Mouse (Mus musculus) midbrain, embryonic 15.5 days (tissue): ENCODE measurements around the gene Plcb1. TPM values are rescaled to one million over a fixed set of nuclear protein-coding genes. Genes with fewer than 3 reads are reported as not detected.

Source experiments
- ATAC-seq: fragments of 200-750 bp; cut with Nextera tagmentation; replicated peaks from 2 replicates; pipeline ENCODE4 v1.8.0; 2017; ENCODE audit warnings: moderate TSS enrichment
- H3K27ac ChIP-seq: fragments of 300-500 bp; sonication (generic); 2 replicates; pipeline ENCODE4 v1.5.1; 2015; ENCODE audit warnings: mild to moderate bottlenecking, inconsistent platforms
- H3K27me3 ChIP-seq: fragments of 300-500 bp; sonication (generic); replicated peaks from 2 replicates; pipeline ENCODE4 v1.6.1; 2015; ENCODE audit warnings: inconsistent platforms
- H3K36me3 ChIP-seq: fragments of 300-500 bp; sonication (generic); replicated peaks from 2 replicates; pipeline ENCODE4 v1.6.1; 2015; ENCODE audit warnings: inconsistent platforms
- H3K4me1 ChIP-seq: fragments of 300-500 bp; sonication (generic); 2 replicates; pipeline ENCODE4 v1.6.1; 2015; ENCODE audit warnings: inconsistent platforms
- H3K4me2 ChIP-seq: fragments of 300-500 bp; sonication (generic); 2 replicates; pipeline ENCODE4 v1.6.1; 2015; ENCODE audit warnings: inconsistent platforms, mild to moderate bottlenecking, moderate library complexity
- H3K4me3 ChIP-seq: fragments of 300-500 bp; sonication (generic); 2 replicates; pipeline ENCODE4 v1.5.1; 2015; ENCODE audit warnings: mild to moderate bottlenecking, inconsistent platforms
- H3K9ac ChIP-seq: fragments of 300-500 bp; sonication (generic); 2 replicates; pipeline ENCODE4 v1.6.1; 2015; ENCODE audit warnings: mild to moderate bottlenecking, inconsistent platforms
- H3K9me3 ChIP-seq: fragments of 300-500 bp; sonication (generic); 2 replicates; pipeline ENCODE4 v1.6.1; 2016; ENCODE audit warnings: inconsistent platforms
- WGBS: fragments of 180-500 bp; shearing (Covaris S2); methylation state at CpG from one replicate; pipeline ENCODE4 v1.1.7; 2015; ENCODE audit warnings: mixed read lengths; 5-methylcytosine and 5-hydroxymethylcytosine counted together
- polyA plus RNA-seq: library from polyadenylated mRNA; unstranded; fragments of >200 nt; fragmentation: Nextera tagmentation; extraction: Ambion mirVana; gene quantifications from 2 replicates; pipeline ENCODE4 v1.2.1, GENCODE M21; 2015

Gene Plcb1
- polyA plus RNA-seq = 36.6 and 38.0 TPM in 2 replicates

GRCm38 (mm10) chr2:134785970-134786855 lies at the start of gene Plcb1:
Gene Plcb1, plus strand, starts transcription at chr2:134786067.
- Histone ChIP-seq H3K27ac (peak within 1 kb of the TSS; percentile 76), H3K27me3 (no peaks in the 10 kb centered on the region), H3K4me3 (peak within 1 kb of the TSS; percentile 94), H3K4me2 (peak within 1 kb of the TSS; percentile 93), H3K4me1 (peaks cover 10% of the 10 kb centered on the region), H3K9ac (peak within 1 kb of the TSS; percentile 83), H3K36me3 (no peaks in the 10 kb centered on the region), H3K9me3 (no peaks in the 10 kb centered on the region)
- under 1% methylated on average over 87 of the region's 88 CpGs for WGBS
- peak; percentile 98 for ATAC-seq

- Histone ChIP-seq H3K9me3 (no peaks in the 10 kb centered on the region), H3K4me3 (no peak overlapping the region), H3K27me3 (no peaks in the 10 kb centered on the region), H3K27ac (no peak overlapping the region), H3K4me2 (no peak overlapping the region), H3K36me3 (no peaks in the 10 kb centered on the region), H3K9ac (no peak overlapping the region), H3K4me1 (no peaks in the 10 kb centered on the region)
- no peak for ATAC-seq
These were observed 30.3 kb upstream of the Plcb1 start for GRCm38 (mm10) chr2:134755537-134755936.

GRCm38 (mm10) chr2:134756086-134756485 lies 29.8 kb upstream of the Plcb1 start:
- Histone ChIP-seq H3K4me3 (no peak overlapping the region), H3K27ac (no peak overlapping the region), H3K36me3 (no peaks in the 10 kb centered on the region), H3K4me2 (no peak overlapping the region), H3K9me3 (no peaks in the 10 kb centered on the region), H3K9ac (no peak overlapping the region), H3K4me1 (0 out of 2 replicates have a peak, but pooled peaks cover 2% of the 10 kb centered on the region), H3K27me3 (no peaks in the 10 kb centered on the region)
- no peak for ATAC-seq
- 77% methylated on average over 1 of the region's 1 CpGs for WGBS

GRCm38 (mm10) chr2:134761029-134761428 lies 24.8 kb upstream of the Plcb1 start:
- H3K4me2 ChIP-seq = no peak overlapping the region
- no peak overlapping the region for H3K4me3 ChIP-seq
- H3K27ac ChIP-seq = no peak overlapping the region
- H3K4me1 ChIP-seq = 0 out of 2 replicates have a peak, but pooled peaks cover 4% of the 10 kb centered on the region
- no peaks in the 10 kb centered on the region for H3K27me3 ChIP-seq
- H3K9me3 ChIP-seq = no peaks in the 10 kb centered on the region
- H3K9ac ChIP-seq = no peak overlapping the region
- no peak for ATAC-seq
- no peaks in the 10 kb centered on the region for H3K36me3 ChIP-seq
- WGBS = 84% methylated on average over 1 of the region's 1 CpGs

- Histone ChIP-seq H3K4me1 (0 out of 2 replicates have a peak, but pooled peaks cover 4% of the 10 kb centered on the region), H3K27me3 (no peaks in the 10 kb centered on the region), H3K4me3 (no peak overlapping the region), H3K36me3 (no peaks in the 10 kb centered on the region), H3K9ac (no peak overlapping the region), H3K27ac (no peak overlapping the region), H3K9me3 (no peaks in the 10 kb centered on the region), H3K4me2 (no peak overlapping the region)
- no peak for ATAC-seq
- 96% methylated on average over 8 of the region's 8 CpGs for WGBS
These were observed 22.4 kb upstream of the Plcb1 start for GRCm38 (mm10) chr2:134763406-134763990.

GRCm38 (mm10) chr2:134764506-134764905 lies 21.4 kb upstream of the Plcb1 start:
- ATAC-seq = no peak
- Histone ChIP-seq H3K27ac (no peak overlapping the region), H3K9ac (no peak overlapping the region), H3K36me3 (no peaks in the 10 kb centered on the region), H3K27me3 (no peaks in the 10 kb centered on the region), H3K4me2 (no peak overlapping the region), H3K9me3 (no peaks in the 10 kb centered on the region), H3K4me1 (0 out of 2 replicates have a peak, but pooled peaks cover 4% of the 10 kb centered on the region), H3K4me3 (no peak overlapping the region)
- 84% methylated on average over 2 of the region's 2 CpGs for WGBS

- Histone ChIP-seq H3K4me1 (no peaks in the 10 kb centered on the region), H3K9ac (no peak overlapping the region), H3K36me3 (no peaks in the 10 kb centered on the region), H3K27ac (no peak overlapping the region), H3K27me3 (no peaks in the 10 kb centered on the region), H3K9me3 (no peaks in the 10 kb centered on the region), H3K4me3 (no peak overlapping the region), H3K4me2 (no peak overlapping the region)
- ATAC-seq = no peak
- WGBS = 64% methylated on average over 5 of the region's 5 CpGs
These were observed 6.0 kb upstream of the Plcb1 start for GRCm38 (mm10) chr2:134779826-134780225.

- Histone ChIP-seq H3K9ac (no peak overlapping the region), H3K36me3 (no peaks in the 10 kb centered on the region), H3K4me2 (no peak overlapping the region), H3K4me3 (no peak overlapping the region), H3K27ac (no peak overlapping the region), H3K9me3 (no peaks in the 10 kb centered on the region), H3K27me3 (no peaks in the 10 kb centered on the region), H3K4me1 (no peaks in the 10 kb centered on the region)
- ATAC-seq = no peak
These were observed 5.6 kb upstream of the Plcb1 start for GRCm38 (mm10) chr2:134780316-134780715.

GRCm38 (mm10) chr2:134786856-134787250 lies 986 bp downstream of the Plcb1 start:
- Histone ChIP-seq H3K9me3 (no peaks in the 10 kb centered on the region), H3K36me3 (no peaks in the 10 kb centered on the region), H3K4me1 (peaks cover 10% of the 10 kb centered on the region), H3K4me2 (peak overlapping the region; percentile 93), H3K27ac (peak overlapping the region; percentile 76; the same call in 1 of the 2 replicates), H3K4me3 (peak overlapping the region; percentile 94), H3K27me3 (no peaks in the 10 kb centered on the region), H3K9ac (peak overlapping the region; percentile 83)
- ATAC-seq = no peak; the same call in 1 of the 2 replicates
- WGBS = 11% methylated on average over 6 of the region's 6 CpGs

- H3K9me3 ChIP-seq = no peaks in the 10 kb centered on the region
- H3K27me3 ChIP-seq = no peaks in the 10 kb centered on the region
- H3K4me2 ChIP-seq = peak overlapping the region; percentile 93
- peak overlapping the region; percentile 94 for H3K4me3 ChIP-seq
- WGBS = 46% methylated on average over 12 of the region's 12 CpGs
- ATAC-seq = no peak
- peak overlapping the region; percentile 83; the same call in 1 of the 2 replicates for H3K9ac ChIP-seq
- no peak overlapping the region for H3K27ac ChIP-seq
- H3K36me3 ChIP-seq = no peaks in the 10 kb centered on the region
- H3K4me1 ChIP-seq = peaks cover 10% of the 10 kb centered on the region
These were observed 1.6 kb downstream of the Plcb1 start for GRCm38 (mm10) chr2:134787336-134788095.

GRCm38 (mm10) chr2:134792926-134793325 lies 7.1 kb downstream of the Plcb1 start:
- no peak overlapping the region for H3K9ac ChIP-seq
- H3K9me3 ChIP-seq = no peaks in the 10 kb centered on the region
- no peak overlapping the region for H3K4me3 ChIP-seq
- no peaks in the 10 kb centered on the region for H3K36me3 ChIP-seq
- WGBS = 85% methylated on average over 7 of the region's 7 CpGs
- no peaks in the 10 kb centered on the region for H3K4me1 ChIP-seq
- no peaks in the 10 kb centered on the region for H3K27me3 ChIP-seq
- no peak overlapping the region for H3K4me2 ChIP-seq
- no peak for ATAC-seq
- H3K27ac ChIP-seq = no peak overlapping the region

- Histone ChIP-seq H3K27ac (no peak overlapping the region), H3K36me3 (no peaks in the 10 kb centered on the region), H3K27me3 (no peaks in the 10 kb centered on the region), H3K4me3 (no peak overlapping the region), H3K4me1 (no peaks in the 10 kb centered on the region), H3K4me2 (no peak overlapping the region), H3K9ac (no peak overlapping the region), H3K9me3 (no peaks in the 10 kb centered on the region)
- WGBS = 80% methylated on average over 1 of the region's 1 CpGs
- ATAC-seq = no peak
These were observed 14.4 kb downstream of the Plcb1 start for GRCm38 (mm10) chr2:134800226-134800625.
